Mouse (Mus musculus) heart, embryonic 13.5 days (tissue): Measurements from ENCODE around the gene Amer2. TPM values are rescaled to one million over a fixed set of nuclear protein-coding genes. Genes with fewer than 3 reads are reported as not detected.

Source experiments
- ATAC-seq: fragments of 200-750 bp; cut with Nextera tagmentation; 2 replicates; pipeline ENCODE4 v1.8.0; 2017; ENCODE audit warnings: moderate TSS enrichment; ENCODE audit not compliant: insufficient number of reproducible peaks, low FRiP score, low TSS enrichment; ENCODE audit errors: extremely low read depth
- H3K27ac ChIP-seq: fragments of 300-500 bp; sonication (generic); replicated peaks from 2 replicates; pipeline ENCODE4 v1.5.1; 2015; ENCODE audit warnings: moderate library complexity, mild to moderate bottlenecking, inconsistent platforms
- H3K27me3 ChIP-seq: fragments of 300-500 bp; sonication (generic); replicated peaks from 2 replicates; pipeline ENCODE4 v1.6.1; 2015; ENCODE audit warnings: mild to moderate bottlenecking, inconsistent platforms
- H3K36me3 ChIP-seq: fragments of 300-500 bp; sonication (generic); 2 replicates; pipeline ENCODE4 v1.6.1; 2015; ENCODE audit warnings: mild to moderate bottlenecking, inconsistent platforms
- H3K4me1 ChIP-seq: fragments of 300-500 bp; sonication (generic); 2 replicates; pipeline ENCODE4 v1.6.1; 2015; ENCODE audit warnings: inconsistent platforms
- H3K4me2 ChIP-seq: fragments of 300-500 bp; sonication (generic); 2 replicates; pipeline ENCODE4 v1.6.1; 2015; ENCODE audit warnings: inconsistent platforms, mild to moderate bottlenecking, moderate library complexity
- H3K4me3 ChIP-seq: fragments of 300-500 bp; sonication (generic); 2 replicates; pipeline ENCODE4 v1.5.1; 2015; ENCODE audit warnings: moderate library complexity, mild to moderate bottlenecking, inconsistent platforms
- H3K9ac ChIP-seq: fragments of 300-500 bp; sonication (generic); 2 replicates; pipeline ENCODE4 v1.6.1; 2015; ENCODE audit warnings: inconsistent platforms, mild to moderate bottlenecking, moderate library complexity
- H3K9me3 ChIP-seq: fragments of 300-500 bp; sonication (generic); 2 replicates; pipeline ENCODE4 v1.6.1; 2016; ENCODE audit warnings: inconsistent platforms
- WGBS: fragments of 180-500 bp; shearing (Covaris S2); methylation state at CpG from one replicate; pipeline ENCODE4 v1.1.7; 2015; ENCODE audit warnings: mixed read lengths; 5-methylcytosine and 5-hydroxymethylcytosine counted together
- polyA plus RNA-seq: library from polyadenylated mRNA; unstranded; fragments of >200 nt; fragmentation: Nextera tagmentation; extraction: Ambion mirVana; gene quantifications from 2 replicates; pipeline ENCODE4 v1.2.1, GENCODE M21; 2015

Amer2 gene
- polyA plus RNA-seq, 1 experiment from 2014 or later, result 0.94 TPM

DNA sequence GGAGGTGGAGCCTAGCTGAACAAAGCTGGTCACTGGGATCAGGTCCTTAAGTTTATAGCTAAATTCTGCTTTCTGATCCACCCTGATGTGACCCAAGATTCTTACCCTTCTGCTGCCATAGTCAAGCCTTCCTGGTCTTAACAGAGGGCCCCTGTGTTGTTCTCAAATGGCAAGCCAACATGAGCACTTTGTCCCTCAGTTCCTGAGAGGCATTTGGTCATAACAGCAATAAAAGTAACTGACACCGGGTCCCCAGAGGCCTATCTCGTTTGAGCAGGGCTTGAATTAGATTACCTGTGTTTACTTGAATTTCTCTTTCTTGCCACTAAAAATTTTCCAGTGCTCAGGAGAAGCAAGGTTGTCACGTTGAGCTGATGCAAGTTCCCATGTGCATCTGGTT lies 51.1 kb downstream of the Amer2 start:
- Histone ChIP-seq H3K4me1 (peaks cover 22% of the 10 kb centered on the region), H3K4me3 (no peak overlapping the region), H3K9ac (no peak overlapping the region), H3K9me3 (no peaks in the 10 kb centered on the region), H3K36me3 (no peaks in the 10 kb centered on the region), H3K27me3 (no peaks in the 10 kb centered on the region), H3K27ac (no peak overlapping the region), H3K4me2 (no peak overlapping the region)
- ATAC-seq, result no peak
- 59% methylated on average over 3 of the region's 3 CpGs for WGBS

DNA sequence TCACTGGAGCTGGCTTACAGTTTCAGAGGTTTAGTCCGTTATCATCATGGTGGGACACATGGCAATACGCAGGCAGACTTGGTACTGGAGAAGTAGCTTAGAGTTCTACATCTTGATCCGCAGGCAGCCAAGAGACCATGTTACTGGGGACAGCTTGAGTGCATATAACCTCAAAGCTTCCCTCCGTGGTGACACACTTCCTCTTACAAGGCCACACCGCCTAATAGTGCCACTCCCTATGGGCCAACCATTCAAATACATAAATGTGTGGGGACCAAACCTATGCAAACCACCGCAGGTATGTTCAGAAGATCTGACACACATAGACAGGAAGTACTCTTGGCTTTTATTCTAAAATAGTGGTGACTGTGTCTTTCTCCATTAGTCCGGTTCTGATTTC lies 52.5 kb downstream of the Amer2 start:
- H3K4me1 ChIP-seq, result peaks cover 34% of the 10 kb centered on the region
- H3K27me3 ChIP-seq, result no peaks in the 10 kb centered on the region
- no peak overlapping the region for H3K4me2 ChIP-seq
- WGBS, result 81% methylated on average over 7 of the region's 7 CpGs
- no peak overlapping the region for H3K27ac ChIP-seq
- no peak overlapping the region for H3K9ac ChIP-seq
- no peaks in the 10 kb centered on the region for H3K9me3 ChIP-seq
- no peak for ATAC-seq
- no peak overlapping the region for H3K4me3 ChIP-seq
- H3K36me3 ChIP-seq, result no peaks in the 10 kb centered on the region

DNA sequence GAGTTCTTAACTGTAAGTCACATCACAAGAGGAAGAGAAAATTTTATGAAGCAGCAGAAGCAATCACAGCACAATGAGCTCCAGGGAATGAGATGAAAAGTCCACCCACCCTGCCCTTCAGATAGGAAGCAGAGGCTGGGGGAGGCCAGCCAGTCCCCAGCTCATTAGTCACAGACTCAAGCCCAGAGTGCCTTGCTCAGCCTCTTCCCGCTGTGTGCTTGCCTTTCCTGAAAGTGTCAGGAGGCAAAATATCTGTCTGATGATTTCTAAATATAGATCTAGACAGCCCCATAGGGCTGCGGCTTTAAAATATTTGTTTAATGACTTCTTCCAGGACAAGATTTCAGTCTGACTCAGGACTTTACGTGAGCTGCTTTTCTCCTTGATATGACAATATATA lies 54.8 kb downstream of the Amer2 start:
- H3K27me3 ChIP-seq, result no peaks in the 10 kb centered on the region
- H3K27ac ChIP-seq, result peak overlapping the region; percentile 26
- peaks cover 34% of the 10 kb centered on the region for H3K4me1 ChIP-seq
- H3K4me2 ChIP-seq, result peak overlapping the region; percentile 38
- no peak for ATAC-seq
- H3K4me3 ChIP-seq, result no peak overlapping the region
- no peaks in the 10 kb centered on the region for H3K9me3 ChIP-seq
- WGBS, result 10% methylated on average over 3 of the region's 3 CpGs
- H3K9ac ChIP-seq, result no peak overlapping the region
- no peaks in the 10 kb centered on the region for H3K36me3 ChIP-seq

DNA sequence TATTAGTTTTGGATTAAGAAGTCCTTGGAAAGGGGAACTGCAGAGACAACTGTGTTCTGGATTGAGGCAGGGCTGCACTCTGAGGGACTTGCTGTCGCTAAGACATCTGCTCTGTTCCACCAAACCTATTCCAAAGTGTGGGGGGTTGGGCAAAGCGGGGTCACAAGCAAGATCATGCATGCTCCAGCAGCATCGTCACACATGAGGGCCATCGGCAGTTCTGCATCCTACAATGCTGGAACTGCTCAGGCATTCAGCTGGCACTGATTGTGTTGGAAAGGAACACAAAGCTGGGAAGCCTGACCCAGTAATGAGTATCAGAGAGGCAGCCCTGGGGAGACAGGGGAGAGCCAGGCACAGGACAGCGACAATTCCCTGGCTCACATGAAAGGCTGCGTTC lies 56.5 kb downstream of the Amer2 start:
- no peaks in the 10 kb centered on the region for H3K36me3 ChIP-seq
- no peak overlapping the region for H3K4me3 ChIP-seq
- no peak overlapping the region for H3K4me2 ChIP-seq
- H3K9me3 ChIP-seq, result no peaks in the 10 kb centered on the region
- H3K9ac ChIP-seq, result no peak overlapping the region
- peaks cover 34% of the 10 kb centered on the region for H3K4me1 ChIP-seq
- WGBS, result 58% methylated on average over 6 of the region's 6 CpGs
- no peaks in the 10 kb centered on the region for H3K27me3 ChIP-seq
- no peak for ATAC-seq
- peak overlapping the region; percentile 53; the same call in 1 of the 2 replicates for H3K27ac ChIP-seq

DNA sequence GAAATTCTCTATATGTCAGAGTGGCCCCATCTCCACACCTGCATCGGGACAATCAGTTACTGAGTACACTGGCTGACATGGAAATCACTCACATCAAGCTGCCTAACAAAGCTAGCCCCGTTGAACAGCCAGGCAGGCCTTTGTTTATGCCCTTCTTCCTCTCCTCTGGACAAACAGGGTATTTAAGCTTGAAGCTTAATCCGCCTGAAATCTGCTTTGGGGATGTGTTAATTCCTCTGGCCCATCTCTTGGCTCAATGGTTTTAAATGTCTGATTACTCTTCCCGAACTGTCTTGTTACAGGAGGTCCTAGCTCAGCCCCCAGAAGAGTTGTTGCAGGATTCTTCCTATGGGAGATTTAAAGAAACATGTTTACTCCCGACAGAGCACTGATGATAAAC lies 58.5 kb downstream of the Amer2 start:
- no peak overlapping the region for H3K4me2 ChIP-seq
- no peaks in the 10 kb centered on the region for H3K9me3 ChIP-seq
- H3K9ac ChIP-seq, result no peak overlapping the region
- H3K27ac ChIP-seq, result no peak overlapping the region
- no peaks in the 10 kb centered on the region for H3K27me3 ChIP-seq
- peaks cover 34% of the 10 kb centered on the region for H3K4me1 ChIP-seq
- no peak overlapping the region for H3K4me3 ChIP-seq
- WGBS, result 67% methylated on average over 5 of the region's 5 CpGs
- no peak for ATAC-seq
- H3K36me3 ChIP-seq, result no peaks in the 10 kb centered on the region

DNA sequence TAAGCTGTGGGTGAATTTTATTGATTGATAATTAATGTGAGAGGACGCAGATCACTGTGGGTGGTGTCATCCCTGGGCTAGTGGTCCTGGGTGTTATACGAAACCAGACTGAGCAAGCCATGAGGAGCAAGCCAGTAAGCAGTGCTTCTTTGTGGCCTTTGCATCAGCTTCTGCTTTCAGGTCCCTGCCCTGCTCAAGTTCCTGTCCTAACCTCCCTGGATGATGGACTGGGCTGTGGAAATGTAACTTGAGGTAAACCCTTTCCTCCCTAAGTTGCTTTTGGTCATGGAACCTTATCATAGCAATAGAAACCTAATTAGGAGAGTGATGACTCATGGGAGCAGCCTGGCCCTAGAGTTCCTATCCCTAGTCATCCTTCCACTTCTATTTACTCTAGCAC lies 59.1 kb downstream of the Amer2 start:
- ATAC-seq, result no peak
- peaks cover 28% of the 10 kb centered on the region for H3K4me1 ChIP-seq
- H3K9me3 ChIP-seq, result no peaks in the 10 kb centered on the region
- no peak overlapping the region for H3K9ac ChIP-seq
- H3K4me2 ChIP-seq, result no peak overlapping the region
- WGBS, result 75% methylated on average over 2 of the region's 2 CpGs
- H3K27ac ChIP-seq, result no peak overlapping the region
- no peaks in the 10 kb centered on the region for H3K27me3 ChIP-seq
- H3K4me3 ChIP-seq, result no peak overlapping the region
- no peaks in the 10 kb centered on the region for H3K36me3 ChIP-seq

DNA sequence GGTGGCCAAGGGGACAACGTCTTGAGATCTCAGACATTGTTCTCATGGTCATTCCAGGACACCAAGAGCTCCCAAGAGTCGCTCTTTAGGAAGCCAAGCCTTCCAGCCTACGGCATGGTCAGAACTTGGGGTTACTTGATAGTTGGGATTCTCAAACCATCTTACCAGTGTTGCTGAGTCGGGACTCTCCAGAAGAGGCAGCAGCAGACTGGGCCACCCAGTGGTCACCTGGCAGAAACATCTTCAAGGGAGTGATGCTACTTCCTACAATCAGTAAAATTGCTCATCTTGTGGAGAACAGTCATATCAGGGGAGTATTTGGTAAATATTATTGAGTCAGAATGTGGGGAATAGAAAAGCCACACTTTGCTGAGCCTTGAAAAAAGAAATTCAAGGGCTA lies 62.5 kb downstream of the Amer2 start:
- no peak overlapping the region for H3K4me2 ChIP-seq
- WGBS, result 58% methylated on average over 4 of the region's 4 CpGs
- H3K4me3 ChIP-seq, result no peak overlapping the region
- no peak overlapping the region for H3K27ac ChIP-seq
- no peak overlapping the region for H3K9ac ChIP-seq
- H3K4me1 ChIP-seq, result peaks cover under 1% of the 10 kb centered on the region; the same call in 1 of the 2 replicates
- no peaks in the 10 kb centered on the region for H3K27me3 ChIP-seq
- no peak for ATAC-seq
- no peaks in the 10 kb centered on the region for H3K36me3 ChIP-seq
- H3K9me3 ChIP-seq, result no peaks in the 10 kb centered on the region

DNA sequence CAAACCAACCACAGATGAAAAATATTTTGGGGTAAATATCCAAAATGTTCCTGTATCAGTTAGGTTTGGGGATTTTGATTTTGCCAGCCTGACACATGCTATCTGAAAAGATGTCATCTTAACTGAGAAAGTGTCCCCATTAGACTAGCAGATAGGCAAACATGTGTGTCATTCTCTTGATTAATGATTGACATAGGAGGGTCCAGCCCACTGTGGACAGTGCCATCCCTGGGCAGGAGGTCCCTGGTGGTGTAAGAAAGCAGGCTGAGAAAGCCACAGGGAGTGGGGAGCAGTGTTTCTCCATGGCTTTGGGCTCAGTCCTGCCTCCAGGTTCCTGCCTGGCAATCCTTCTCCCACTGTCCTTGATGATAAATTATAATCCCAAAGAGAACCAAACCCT lies 63.3 kb downstream of the Amer2 start:
- no peak for ATAC-seq
- Histone ChIP-seq H3K9me3 (no peaks in the 10 kb centered on the region), H3K4me1 (no peaks in the 10 kb centered on the region), H3K9ac (no peak overlapping the region), H3K36me3 (no peaks in the 10 kb centered on the region), H3K27ac (no peak overlapping the region), H3K27me3 (no peaks in the 10 kb centered on the region), H3K4me3 (no peak overlapping the region), H3K4me2 (no peak overlapping the region)

Other genes with a start within 250 kb of the Amer2 start
- 6.7 and 7.0 TPM in 2 replicates for gene Atp8a2, start 176.1 kb upstream of the Amer2 start, polyA plus RNA-seq
- gene Nupl1, start 121.8 kb upstream of the Amer2 start, polyA plus RNA-seq, result not detected in 2 replicates
- 30.6 and 33.7 TPM in 2 replicates for gene Gm49336, start 121.8 kb upstream of the Amer2 start, polyA plus RNA-seq
- gene Mtmr6, start 108.0 kb upstream of the Amer2 start, polyA plus RNA-seq, result 24.0 and 24.3 TPM in 2 replicates